Mouse (Mus musculus): ENCODE measurements around the gene Strbp. TPM values are rescaled to one million over a fixed set of nuclear protein-coding genes. Genes with fewer than 3 reads are reported as not detected.
"Not testable (repeated sequence)": the region's sequence is repeated elsewhere in the genome, so short reads cannot be mapped to it uniquely, and the experiment has no call there.

The Strbp gene
- polyA plus RNA-seq, 1 experiment from 2014 or later, result 108 TPM

DNA sequence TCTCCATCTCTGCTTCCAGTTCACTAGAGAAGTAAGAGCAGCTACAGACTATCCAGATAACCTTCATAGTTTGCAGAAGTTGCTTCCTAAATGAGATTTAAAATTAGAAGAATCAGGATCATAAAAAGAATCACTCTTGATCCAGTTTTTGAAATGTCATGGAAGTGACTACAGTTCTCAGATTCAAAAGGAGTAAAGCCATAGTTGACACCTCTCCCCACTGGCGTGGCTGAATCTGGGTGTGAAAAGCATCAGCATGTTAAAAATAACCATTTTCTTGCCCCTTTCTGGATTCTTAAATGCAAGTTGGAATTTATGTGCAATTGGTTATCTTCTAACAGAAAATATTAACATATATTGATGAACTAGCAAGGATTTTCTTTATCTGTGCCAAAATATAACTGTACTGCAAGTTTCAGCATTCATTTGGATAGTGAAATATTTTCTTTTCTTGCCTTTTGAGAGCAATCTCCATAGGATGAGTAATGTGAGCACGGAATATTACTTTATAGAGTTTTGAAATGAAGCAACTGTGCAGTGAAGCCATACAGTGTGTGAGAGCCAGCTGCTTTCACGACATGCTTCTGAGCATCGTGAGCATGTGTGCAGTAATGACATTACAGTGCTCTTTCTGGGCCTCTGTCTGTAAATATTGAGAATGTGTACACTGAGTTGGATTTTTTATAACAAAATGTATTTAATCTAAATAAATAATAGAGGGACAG, 184.9 kb downstream of the Strbp start:
- ATAC-seq, result no peak
- Histone ChIP-seq H3K4me1 (ENCODE audit: control insufficient read depth, insufficient read depth, low read length) (peaks cover 39% of the 10 kb centered on the region), H3K4me2 (ENCODE audit: low read length) (peak overlapping the region; percentile 80), H3K27me3 (ENCODE audit: control insufficient read depth, insufficient read depth, low read depth, low read length) (no peaks in the 10 kb centered on the region), H3K4me3 (ENCODE audit: low read depth, low read length) (peak overlapping the region; percentile 38), H3K9me3 (replicated peaks; ENCODE audit: control insufficient read depth, low read length, poor library complexity, severe bottlenecking) (no peaks in the 10 kb centered on the region), H3K9ac (ENCODE audit: low read depth, low read length) (peak overlapping the region; percentile 54), H3K36me3 (ENCODE audit: control insufficient read depth, insufficient read depth, low read length) (no peaks in the 10 kb centered on the region; the same call in 1 of the 2 replicates), H3K27ac (ENCODE audit: low read length) (peak overlapping the region; percentile 91; the same call in 1 of the 2 replicates)
- 66% methylated on average over 4 of the region's 4 CpGs for WGBS

GRCm38 (mm10) chr2:37516922-37517462, 186.7 kb downstream of the Strbp start:
- Histone ChIP-seq H3K4me2 (ENCODE audit: low read length) (peak overlapping the region; percentile 80), H3K36me3 (ENCODE audit: control insufficient read depth, insufficient read depth, low read length) (0 out of 2 replicates have a peak, but pooled peaks cover under 1% of the 10 kb centered on the region), H3K27me3 (ENCODE audit: control insufficient read depth, insufficient read depth, low read depth, low read length) (no peaks in the 10 kb centered on the region), H3K4me1 (ENCODE audit: control insufficient read depth, insufficient read depth, low read length) (peaks cover 33% of the 10 kb centered on the region), H3K9me3 (replicated peaks; ENCODE audit: control insufficient read depth, low read length, poor library complexity, severe bottlenecking) (no peaks in the 10 kb centered on the region), H3K9ac (ENCODE audit: low read depth, low read length) (peak overlapping the region; percentile 54), H3K27ac (ENCODE audit: low read length) (peak overlapping the region; percentile 91), H3K4me3 (ENCODE audit: low read depth, low read length) (peak overlapping the region; percentile 38)
- peak; percentile 79 for ATAC-seq
- 9% methylated on average over 4 of the region's 4 CpGs for WGBS

DNA sequence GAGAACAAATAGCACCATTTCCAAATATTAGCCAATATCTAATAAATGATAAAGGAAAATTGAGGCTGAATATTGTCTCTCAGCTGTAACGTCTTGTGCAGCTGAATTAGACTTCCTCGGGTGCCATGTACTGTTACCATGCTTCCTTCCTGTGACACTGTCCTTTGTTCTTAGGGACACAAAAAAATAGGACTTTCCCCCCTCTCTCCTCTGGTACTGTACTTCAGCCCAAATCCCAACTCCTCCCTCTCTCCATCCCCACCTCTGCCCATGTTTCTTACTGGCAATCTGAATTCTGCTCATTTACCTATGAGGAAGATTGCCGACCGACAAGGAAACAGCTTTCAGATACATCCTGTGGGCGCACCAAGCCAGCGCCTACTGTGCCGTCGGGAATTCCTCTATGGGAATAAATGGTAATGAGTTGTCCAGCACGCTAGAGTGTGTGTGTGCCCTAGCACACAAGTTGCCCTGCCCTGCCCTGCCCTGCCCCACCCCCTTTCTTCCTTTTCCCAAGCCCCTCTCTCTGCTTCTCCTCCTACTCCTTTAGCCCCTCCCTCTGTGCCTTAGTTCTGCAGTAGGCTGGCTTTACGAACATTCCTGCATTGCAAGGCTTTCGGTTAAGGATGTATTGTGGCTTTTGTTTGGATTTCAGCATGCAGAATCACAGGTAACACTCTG, 187.5 kb downstream of the Strbp start, which contains the start of gene Gpr21:
Gene Gpr21 (plus strand): TSS at position 303 of the 681 bp plus-strand sequence.
- peak within 1 kb of the TSS; percentile 58 for H3K9ac ChIP-seq (ENCODE audit: low read depth, low read length)
- peak within 1 kb of the TSS; percentile 38 for H3K4me3 ChIP-seq (ENCODE audit: low read depth, low read length)
- H3K4me2 ChIP-seq (ENCODE audit: low read length), result peak within 1 kb of the TSS; percentile 80
- peak; percentile 91 for ATAC-seq
- H3K4me1 ChIP-seq (ENCODE audit: control insufficient read depth, insufficient read depth, low read length), result peaks cover 31% of the 10 kb centered on the region
- 7% methylated on average over 11 of the region's 11 CpGs for WGBS
- peak within 1 kb of the TSS; percentile 91 for H3K27ac ChIP-seq (ENCODE audit: low read length)
- H3K9me3 ChIP-seq (replicated peaks; ENCODE audit: control insufficient read depth, low read length, poor library complexity, severe bottlenecking), result no peaks in the 10 kb centered on the region
- H3K36me3 ChIP-seq (ENCODE audit: control insufficient read depth, insufficient read depth, low read length), result 0 out of 2 replicates have a peak, but pooled peaks cover 2% of the 10 kb centered on the region
- no peaks in the 10 kb centered on the region for H3K27me3 ChIP-seq (ENCODE audit: control insufficient read depth, insufficient read depth, low read depth, low read length)

GRCm38 (mm10) chr2:37511134-37511901, 192.3 kb downstream of the Strbp start:
- no peaks in the 10 kb centered on the region for H3K9me3 ChIP-seq (replicated peaks; ENCODE audit: control insufficient read depth, low read length, poor library complexity, severe bottlenecking)
- H3K4me2 ChIP-seq (ENCODE audit: low read length), result no peak overlapping the region
- no peak overlapping the region for H3K9ac ChIP-seq (ENCODE audit: low read depth, low read length)
- WGBS, result 94% methylated on average over 4 of the region's 4 CpGs
- 0 out of 2 replicates have a peak, but pooled peaks cover 2% of the 10 kb centered on the region for H3K36me3 ChIP-seq (ENCODE audit: control insufficient read depth, insufficient read depth, low read length)
- H3K27me3 ChIP-seq (ENCODE audit: control insufficient read depth, insufficient read depth, low read depth, low read length), result no peaks in the 10 kb centered on the region
- no peak overlapping the region for H3K27ac ChIP-seq (ENCODE audit: low read length)
- no peak for ATAC-seq
- H3K4me1 ChIP-seq (ENCODE audit: control insufficient read depth, insufficient read depth, low read length), result peaks cover 5% of the 10 kb centered on the region; the same call in 1 of the 2 replicates
- H3K4me3 ChIP-seq (ENCODE audit: low read depth, low read length), result no peak overlapping the region

GRCm38 (mm10) chr2:37505856-37506255, 197.8 kb downstream of the Strbp start:
- not testable (repeated sequence) for H3K27ac ChIP-seq (ENCODE audit: low read length); H3K4me3 ChIP-seq (ENCODE audit: low read depth, low read length); H3K4me2 ChIP-seq (ENCODE audit: low read length); H3K9ac ChIP-seq (ENCODE audit: low read depth, low read length); H3K36me3 ChIP-seq (ENCODE audit: control insufficient read depth, insufficient read depth, low read length); ATAC-seq; H3K9me3 ChIP-seq (replicated peaks; ENCODE audit: control insufficient read depth, low read length, poor library complexity, severe bottlenecking); H3K4me1 ChIP-seq (ENCODE audit: control insufficient read depth, insufficient read depth, low read length); H3K27me3 ChIP-seq (ENCODE audit: control insufficient read depth, insufficient read depth, low read depth, low read length)
- 92% methylated on average over 2 of the region's 2 CpGs for WGBS

DNA sequence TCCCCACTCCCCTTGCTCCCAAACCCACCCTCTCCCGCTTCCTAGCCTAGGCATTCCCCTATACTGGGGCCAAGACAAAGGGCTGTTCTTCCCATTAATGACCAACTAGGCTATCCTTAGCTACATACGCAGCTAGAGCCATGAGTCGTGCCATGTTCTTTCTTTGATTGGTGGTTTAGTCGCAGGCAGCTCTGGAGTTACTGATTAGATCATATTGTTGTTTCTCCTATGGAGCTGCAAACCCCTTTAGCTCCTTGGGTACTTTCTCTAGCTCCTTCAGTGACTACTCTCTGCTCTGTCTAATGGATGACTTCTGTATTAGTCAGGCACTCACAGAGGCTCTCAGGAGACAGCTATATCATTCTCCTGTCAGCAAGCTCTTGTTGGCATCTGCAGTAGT, 206.3 kb downstream of the Strbp start:
- Histone ChIP-seq H3K27ac (ENCODE audit: low read length) (no peak overlapping the region), H3K4me2 (ENCODE audit: low read length) (no peak overlapping the region), H3K4me3 (ENCODE audit: low read depth, low read length) (no peak overlapping the region), H3K4me1 (ENCODE audit: control insufficient read depth, insufficient read depth, low read length) (no peaks in the 10 kb centered on the region), H3K9me3 (replicated peaks; ENCODE audit: control insufficient read depth, low read length, poor library complexity, severe bottlenecking) (no peaks in the 10 kb centered on the region), H3K36me3 (ENCODE audit: control insufficient read depth, insufficient read depth, low read length) (peaks cover 14% of the 10 kb centered on the region; the same call in 1 of the 2 replicates), H3K9ac (ENCODE audit: low read depth, low read length) (no peak overlapping the region), H3K27me3 (ENCODE audit: control insufficient read depth, insufficient read depth, low read depth, low read length) (no peaks in the 10 kb centered on the region)
- WGBS, result 96% methylated on average over 4 of the region's 4 CpGs
- ATAC-seq, result no peak

DNA sequence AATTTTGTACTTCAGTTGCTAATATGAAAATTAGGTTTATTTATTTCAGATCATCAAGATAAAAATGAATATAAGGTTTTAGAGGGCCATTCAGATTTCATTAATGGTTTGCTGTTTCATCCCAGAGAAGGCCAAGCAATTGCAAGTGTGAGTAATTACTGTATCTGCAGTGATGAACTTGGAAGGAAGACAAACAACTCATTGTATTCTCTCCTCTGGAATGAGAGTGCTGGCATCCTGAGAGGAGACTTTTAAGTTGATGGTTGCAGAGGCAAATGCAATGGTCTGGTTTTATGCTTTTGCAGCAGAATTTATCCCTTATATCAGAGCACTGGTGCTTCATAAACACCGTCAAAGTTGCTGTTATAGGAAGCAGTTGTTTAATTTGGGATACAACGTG, 214.7 kb downstream of the Strbp start:
- no peak overlapping the region for H3K4me3 ChIP-seq (ENCODE audit: low read depth, low read length)
- H3K9ac ChIP-seq (ENCODE audit: low read depth, low read length), result no peak overlapping the region
- H3K27ac ChIP-seq (ENCODE audit: low read length), result no peak overlapping the region
- H3K36me3 ChIP-seq (ENCODE audit: control insufficient read depth, insufficient read depth, low read length), result peaks cover 25% of the 10 kb centered on the region
- ATAC-seq, result no peak
- no peaks in the 10 kb centered on the region for H3K27me3 ChIP-seq (ENCODE audit: control insufficient read depth, insufficient read depth, low read depth, low read length)
- H3K4me1 ChIP-seq (ENCODE audit: control insufficient read depth, insufficient read depth, low read length), result no peaks in the 10 kb centered on the region
- H3K4me2 ChIP-seq (ENCODE audit: low read length), result no peak overlapping the region
- no peaks in the 10 kb centered on the region for H3K9me3 ChIP-seq (replicated peaks; ENCODE audit: control insufficient read depth, low read length, poor library complexity, severe bottlenecking)
- WGBS, result 97% methylated on average over 2 of the region's 2 CpGs

DNA sequence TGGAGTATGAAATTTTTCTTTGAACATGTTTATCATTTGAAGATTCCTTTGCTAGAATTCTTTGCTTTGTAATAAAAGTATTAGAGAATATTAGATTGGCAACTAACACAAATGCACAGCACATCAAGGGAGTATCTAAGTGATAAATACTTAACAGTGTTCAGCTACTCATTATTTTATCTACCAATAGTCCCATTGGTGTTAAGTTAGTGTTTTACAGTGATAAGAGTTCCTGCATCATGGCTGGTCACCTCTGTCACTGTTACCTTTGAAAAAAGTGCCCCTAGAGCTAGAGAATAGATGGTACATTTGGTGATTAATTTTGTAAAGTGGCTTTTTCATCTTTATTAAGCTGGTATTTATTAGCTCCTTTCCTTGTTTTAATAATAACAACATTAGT, 217.3 kb downstream of the Strbp start:
- H3K4me3 ChIP-seq (ENCODE audit: low read depth, low read length), result no peak overlapping the region
- no peak overlapping the region for H3K4me2 ChIP-seq (ENCODE audit: low read length)
- no peaks in the 10 kb centered on the region for H3K4me1 ChIP-seq (ENCODE audit: control insufficient read depth, insufficient read depth, low read length)
- H3K36me3 ChIP-seq (ENCODE audit: control insufficient read depth, insufficient read depth, low read length), result peaks cover 23% of the 10 kb centered on the region
- H3K9me3 ChIP-seq (replicated peaks; ENCODE audit: control insufficient read depth, low read length, poor library complexity, severe bottlenecking), result no peaks in the 10 kb centered on the region
- H3K9ac ChIP-seq (ENCODE audit: low read depth, low read length), result no peak overlapping the region
- no peak overlapping the region for H3K27ac ChIP-seq (ENCODE audit: low read length)
- ATAC-seq, result no peak
- H3K27me3 ChIP-seq (ENCODE audit: control insufficient read depth, insufficient read depth, low read depth, low read length), result no peaks in the 10 kb centered on the region
